Mouse (Mus musculus) CD4-positive naive resting alpha-beta T cell, adult 76 days (primary cell): ENCODE results near the gene Prss12. TPM values are rescaled to one million over a fixed set of nuclear protein-coding genes. Genes with fewer than 3 reads are reported as not detected.

Experiments
- total RNA-seq: library from RNA; stranded (reverse); gene quantifications from one replicate; pipeline ENCODE4 v1.2.4, GENCODE M21; 2023

Prss12 gene
- 13.2 TPM for total RNA-seq

GRCm38 (mm10) chr3:123446708-123447537 is at the start of gene Prss12:
TSS of gene Prss12 (plus strand) at chr3:123446913.

Other genes with a start within 250 kb of the Prss12 start
- gene Synpo2, start 210.8 kb upstream of the Prss12 start, total RNA-seq: 0.91 TPM
- 25.7 TPM for gene Sec24d, start 179.5 kb upstream of the Prss12 start, total RNA-seq
- gene Mettl14, start 60.8 kb upstream of the Prss12 start, total RNA-seq: 16.1 TPM
- gene Ndst3, start 243.9 kb downstream of the Prss12 start, total RNA-seq: not detected